Mouse (Mus musculus) naive thymus-derived CD4-positive, alpha-beta T cell, adult 2 months (primary cell): ENCODE data around the gene Iqsec2.

Experiments used
- DNase-seq: peaks from one replicate; pipeline ENCODE4 v3.0.0-alpha.2; 2011; ENCODE audit warnings: low read depth

Gene Iqsec2

GRCm38 (mm10) chrX:152143941-152144741, at the start of gene Iqsec2:
Gene Iqsec2 (plus strand): TSS chrX:152144268.
- DNase-seq = no peak

- no peak for DNase-seq
Observed at GRCm38 (mm10) chrX:152097572-152097971, 46.5 kb upstream of the Iqsec2 start.

GRCm38 (mm10) chrX:152121687-152122086, 22.4 kb upstream of the Iqsec2 start:
- DNase-seq = no peak

GRCm38 (mm10) chrX:152130777-152131176, 13.3 kb upstream of the Iqsec2 start:
- DNase-seq = no peak

- DNase-seq = no peak
Observed at GRCm38 (mm10) chrX:152132029-152132428, 12.0 kb upstream of the Iqsec2 start.

GRCm38 (mm10) chrX:152135195-152135594, 8.9 kb upstream of the Iqsec2 start:
- no peak for DNase-seq

GRCm38 (mm10) chrX:152144742-152145214, 710 bp downstream of the Iqsec2 start:
- peak; percentile 1 for DNase-seq

GRCm38 (mm10) chrX:152146150-152146549, 2.1 kb downstream of the Iqsec2 start:
- DNase-seq = no peak

GRCm38 (mm10) chrX:152146691-152147090, 2.6 kb downstream of the Iqsec2 start:
- no peak for DNase-seq

- peak; percentile 54 for DNase-seq
Observed at GRCm38 (mm10) chrX:152147451-152148116, 3.5 kb downstream of the Iqsec2 start.

- DNase-seq = no peak
Observed at GRCm38 (mm10) chrX:152148706-152149105, 4.6 kb downstream of the Iqsec2 start.

GRCm38 (mm10) chrX:152151709-152152108, 7.6 kb downstream of the Iqsec2 start:
- peak; percentile 62 for DNase-seq

- no peak for DNase-seq
Observed at GRCm38 (mm10) chrX:152158294-152158693, 14.2 kb downstream of the Iqsec2 start.

GRCm38 (mm10) chrX:152161404-152161803, 17.3 kb downstream of the Iqsec2 start:
- DNase-seq = no peak

- DNase-seq = no peak
Observed at GRCm38 (mm10) chrX:152164061-152164460, 20.0 kb downstream of the Iqsec2 start.

- no peak for DNase-seq
Observed at GRCm38 (mm10) chrX:152166161-152166560, 22.1 kb downstream of the Iqsec2 start.

GRCm38 (mm10) chrX:152168521-152168920, 24.5 kb downstream of the Iqsec2 start:
- DNase-seq = no peak

- DNase-seq = no peak
Observed at GRCm38 (mm10) chrX:152171041-152172026, 27.3 kb downstream of the Iqsec2 start.

- DNase-seq = no peak
Observed at GRCm38 (mm10) chrX:152172487-152172935, 28.4 kb downstream of the Iqsec2 start.

- DNase-seq = peak; percentile 25
Observed at GRCm38 (mm10) chrX:152175284-152175683, 31.2 kb downstream of the Iqsec2 start.

GRCm38 (mm10) chrX:152177897-152178296, 33.8 kb downstream of the Iqsec2 start:
- DNase-seq = no peak
